Mouse (Mus musculus) embryonic facial prominence, embryonic 10.5 days (tissue): ENCODE results near the gene A930004D18Rik. TPM values are rescaled to one million over a fixed set of nuclear protein-coding genes. Genes with fewer than 3 reads are reported as not detected.

Experiments used
- DNase-seq: peaks from one replicate; pipeline ENCODE4 v3.0.0-alpha.2; 2017; ENCODE audit warnings: low spot score
- H3K27ac ChIP-seq: fragments of 300-500 bp; sonication (generic); replicated peaks from 2 replicates; pipeline ENCODE4 v1.5.1; 2016; ENCODE audit warnings: mild to moderate bottlenecking
- H3K27me3 ChIP-seq: fragments of 300-500 bp; sonication (generic); replicated peaks from 2 replicates; pipeline ENCODE4 v1.6.1; 2016; ENCODE audit warnings: low read depth, mild to moderate bottlenecking; ENCODE audit not compliant: poor library complexity, severe bottlenecking
- H3K36me3 ChIP-seq: fragments of 300-500 bp; sonication (generic); replicated peaks from 2 replicates; pipeline ENCODE4 v1.6.1; 2016; ENCODE audit warnings: mild to moderate bottlenecking, moderate library complexity
- H3K4me1 ChIP-seq: fragments of 300-500 bp; sonication (generic); 2 replicates; pipeline ENCODE4 v1.6.1; 2016
- H3K4me3 ChIP-seq: fragments of 300-500 bp; sonication (generic); 2 replicates; pipeline ENCODE4 v1.5.1; 2016; ENCODE audit warnings: mild to moderate bottlenecking, moderate library complexity
- H3K9me3 ChIP-seq: fragments of 300-500 bp; sonication (generic); 2 replicates; pipeline ENCODE4 v1.6.1; 2016; ENCODE audit warnings: mild to moderate bottlenecking
- WGBS: fragments of 180-500 bp; shearing (Covaris S2); methylation state at CpG from one replicate; pipeline ENCODE4 v1.1.7; 2016; 5-methylcytosine and 5-hydroxymethylcytosine counted together
- polyA plus RNA-seq: library from polyadenylated mRNA; unstranded; fragments of >200 nt; fragmentation: Nextera tagmentation; extraction: Ambion mirVana; gene quantifications from 2 replicates; pipeline ENCODE4 v1.2.1, GENCODE M21; 2016

The A930004D18Rik gene
- 12.7 and 17.7 TPM in 2 replicates for polyA plus RNA-seq

DNA sequence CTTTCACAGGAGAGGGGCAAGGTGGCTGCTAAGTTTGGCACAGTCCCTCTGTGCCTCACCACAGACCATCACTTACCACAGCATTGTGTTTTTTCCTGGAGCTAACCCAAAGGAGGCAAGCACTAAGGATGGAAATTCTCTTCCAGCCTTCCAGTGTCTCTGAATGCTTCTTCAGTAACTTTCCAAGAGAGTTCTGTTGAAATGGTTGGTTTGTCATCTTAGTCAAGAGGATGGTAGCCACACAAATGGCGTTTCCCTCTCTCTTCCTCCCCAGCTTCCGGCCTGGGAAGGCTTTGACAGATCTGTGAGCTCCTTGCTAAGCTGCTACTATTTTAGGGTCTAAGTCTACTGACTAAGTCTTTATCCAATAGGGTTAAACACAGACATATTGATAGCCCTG, at the start of gene A930004D18Rik:
TSS of gene A930004D18Rik (minus strand) at position 247 of the 400 bp plus-strand sequence.
- whole genome bisulfite sequencing = 34% methylated on average over 2 of the region's 2 CpGs
- DNase-seq = no peak
- Histone ChIP-seq H3K27ac (peak within 1 kb of the TSS; percentile 99), H3K36me3 (peaks cover 7% of the 10 kb centered on the region; the same call in 1 of the 2 replicates), H3K4me3 (peak within 1 kb of the TSS; percentile 98; the same call in 1 of the 2 replicates), H3K9me3 (no peaks in the 10 kb centered on the region), H3K4me1 (peaks cover 95% of the 10 kb centered on the region), H3K27me3 (no peaks in the 10 kb centered on the region)

GRCm38 (mm10) chr2:18080182-18080860, 42.8 kb upstream of the A930004D18Rik start:
- DNase-seq = no peak
- Histone ChIP-seq H3K4me1 (no peaks in the 10 kb centered on the region), H3K27ac (no peak overlapping the region), H3K36me3 (peaks cover 89% of the 10 kb centered on the region), H3K9me3 (no peaks in the 10 kb centered on the region), H3K4me3 (no peak overlapping the region), H3K27me3 (no peaks in the 10 kb centered on the region)
- 92% methylated on average over 2 of the region's 2 CpGs for WGBS

GRCm38 (mm10) chr2:18071947-18072346, 34.4 kb upstream of the A930004D18Rik start:
- WGBS = 93% methylated on average over 2 of the region's 2 CpGs
- Histone ChIP-seq H3K36me3 (peaks cover 83% of the 10 kb centered on the region), H3K9me3 (no peaks in the 10 kb centered on the region), H3K4me3 (no peak overlapping the region), H3K27ac (no peak overlapping the region), H3K27me3 (no peaks in the 10 kb centered on the region), H3K4me1 (no peaks in the 10 kb centered on the region)
- DNase-seq = no peak

DNA sequence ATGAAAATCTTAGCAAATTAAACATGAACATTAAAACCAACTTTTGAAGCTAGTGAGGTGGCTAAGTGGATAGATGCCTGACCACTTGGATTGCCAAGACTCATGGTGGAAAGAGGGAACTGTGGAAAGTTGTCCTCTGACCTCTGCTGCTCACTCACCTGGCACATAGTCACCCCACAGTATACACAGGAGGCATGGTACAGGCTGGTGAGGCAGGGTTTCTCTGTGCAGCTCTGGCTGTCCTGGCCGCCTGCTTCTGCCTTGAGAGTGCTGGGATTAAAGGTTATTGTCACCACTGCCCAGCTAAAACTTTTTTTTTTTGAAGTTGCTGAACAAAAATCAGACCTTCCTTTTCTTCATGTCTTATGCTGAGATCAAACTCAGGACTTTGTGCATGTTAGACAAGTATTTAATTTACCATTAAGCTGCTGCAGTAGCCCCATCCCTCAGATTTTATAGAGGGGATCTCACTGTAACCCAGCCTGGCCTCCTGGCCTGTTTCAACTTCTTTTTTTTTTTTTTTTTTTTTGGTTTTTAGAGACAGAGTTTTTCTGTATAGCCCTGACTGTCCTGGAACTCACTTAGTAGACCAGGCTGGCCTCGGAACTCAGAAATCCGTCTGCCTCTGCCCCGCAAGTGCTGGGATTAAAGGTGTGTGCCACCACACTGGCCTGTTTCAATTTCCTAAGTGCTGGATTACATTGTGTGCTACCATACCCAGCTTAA, 30.7 kb upstream of the A930004D18Rik start:
- Histone ChIP-seq H3K4me1 (peaks cover 21% of the 10 kb centered on the region), H3K4me3 (no peak overlapping the region), H3K27me3 (no peaks in the 10 kb centered on the region), H3K36me3 (peaks cover 58% of the 10 kb centered on the region), H3K27ac (no peak overlapping the region), H3K9me3 (no peaks in the 10 kb centered on the region)
- 91% methylated on average over 4 of the region's 4 CpGs for WGBS
- no peak for DNase-seq

DNA sequence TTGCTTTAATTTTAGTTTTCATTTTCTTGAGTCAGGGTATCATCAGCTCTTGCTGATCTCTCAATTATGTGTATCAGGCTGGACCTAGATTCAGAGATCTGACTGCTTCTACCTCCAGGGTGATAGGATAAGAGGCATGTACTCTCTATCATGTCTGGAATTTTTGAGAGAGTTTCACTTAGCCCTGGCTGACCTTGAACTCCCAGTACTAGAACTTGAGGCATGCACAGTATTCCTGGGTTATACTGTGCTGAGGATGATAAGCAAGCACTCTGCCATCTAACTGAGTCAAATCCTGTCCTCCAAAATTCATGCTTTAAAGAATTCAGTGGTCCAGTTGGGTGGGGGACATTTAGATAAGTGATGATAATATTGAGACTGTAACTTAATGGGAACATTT, 28.9 kb upstream of the A930004D18Rik start:
- no peaks in the 10 kb centered on the region for H3K9me3 ChIP-seq
- no peak for DNase-seq
- no peaks in the 10 kb centered on the region for H3K27me3 ChIP-seq
- peak overlapping the region; percentile 92 for H3K4me3 ChIP-seq
- H3K36me3 ChIP-seq = peaks cover 40% of the 10 kb centered on the region
- H3K27ac ChIP-seq = no peak overlapping the region
- peaks cover 32% of the 10 kb centered on the region for H3K4me1 ChIP-seq

- Histone ChIP-seq H3K9me3 (no peaks in the 10 kb centered on the region), H3K27ac (peak overlapping the region; percentile 100), H3K36me3 (peaks cover 34% of the 10 kb centered on the region), H3K4me1 (peaks cover 34% of the 10 kb centered on the region), H3K4me3 (peak overlapping the region; percentile 92), H3K27me3 (no peaks in the 10 kb centered on the region)
- 9% methylated on average over 6 of the region's 6 CpGs for WGBS
- DNase-seq = no peak
Measured at GRCm38 (mm10) chr2:18065708-18066030, 28.1 kb upstream of the A930004D18Rik start.

- no peaks in the 10 kb centered on the region for H3K9me3 ChIP-seq
- peak; percentile 84 for DNase-seq
- WGBS = 0% methylated on average over 52 of the region's 85 CpGs
- H3K4me1 ChIP-seq = peaks cover 39% of the 10 kb centered on the region
- no peaks in the 10 kb centered on the region for H3K27me3 ChIP-seq
- peak overlapping the region; percentile 92 for H3K4me3 ChIP-seq
- peak overlapping the region; percentile 100 for H3K27ac ChIP-seq
- H3K36me3 ChIP-seq = peaks cover 28% of the 10 kb centered on the region
Measured at GRCm38 (mm10) chr2:18064941-18065707, 27.6 kb upstream of the A930004D18Rik start.

DNA sequence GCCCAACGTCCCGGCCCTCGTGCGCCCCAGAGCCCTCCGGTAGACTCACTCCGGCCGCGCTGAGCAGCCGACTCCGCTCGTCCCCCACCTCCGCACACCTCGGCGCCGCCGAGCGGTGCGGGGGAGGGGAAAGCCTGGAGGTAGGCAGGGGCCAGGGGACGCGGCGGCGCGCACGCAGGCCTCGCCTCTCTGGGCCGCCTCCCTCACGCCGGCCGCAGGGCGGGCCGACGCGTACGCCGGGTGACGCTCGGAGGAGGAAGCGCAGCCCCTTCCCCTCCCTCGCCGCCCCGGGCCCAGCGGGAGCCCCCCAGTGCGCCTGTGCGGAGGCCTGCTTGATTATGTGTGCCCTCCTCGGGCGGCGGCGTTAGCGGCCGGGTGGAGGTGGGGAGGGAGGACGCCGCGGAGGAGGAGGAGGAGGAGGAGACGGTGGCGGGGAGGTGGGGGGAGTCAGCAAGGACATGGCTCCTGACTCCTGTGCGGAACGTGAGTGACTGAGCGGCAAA, 26.9 kb upstream of the A930004D18Rik start:
- H3K4me1 ChIP-seq = peaks cover 44% of the 10 kb centered on the region
- 0% methylated on average over 58 of the region's 58 CpGs for WGBS

DNA sequence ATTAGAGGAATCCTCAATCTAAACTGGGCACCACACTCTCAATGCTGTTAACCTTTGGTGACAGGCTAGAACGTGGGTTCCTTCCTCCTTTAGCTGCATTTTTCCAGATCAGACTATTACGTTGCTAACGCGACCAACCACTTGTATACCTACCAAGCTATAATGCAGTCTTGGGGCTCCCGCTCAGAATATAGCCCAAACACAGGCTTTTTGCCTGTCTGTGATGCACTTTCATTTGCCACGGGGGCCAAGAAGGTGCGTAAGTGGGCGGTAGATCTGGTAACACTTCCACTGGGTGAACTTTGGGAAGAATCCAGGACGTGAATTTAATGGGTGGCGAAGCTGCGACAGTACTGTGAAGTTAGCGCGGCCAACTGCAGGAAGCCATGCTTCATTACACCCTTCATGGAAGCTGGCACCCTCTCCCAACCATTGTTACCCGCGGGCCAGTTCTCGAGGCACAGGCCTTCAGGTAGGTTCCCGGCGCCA, 26.3 kb upstream of the A930004D18Rik start:
- H3K27me3 ChIP-seq = no peaks in the 10 kb centered on the region
- H3K4me3 ChIP-seq = peak overlapping the region; percentile 92
- H3K27ac ChIP-seq = peak overlapping the region; percentile 100
- peaks cover 26% of the 10 kb centered on the region for H3K36me3 ChIP-seq
- no peaks in the 10 kb centered on the region for H3K9me3 ChIP-seq
- WGBS = under 1% methylated on average over 18 of the region's 18 CpGs
- peaks cover 50% of the 10 kb centered on the region for H3K4me1 ChIP-seq
- no peak for DNase-seq

More for the DNA sequence above, 26.9 kb upstream of the A930004D18Rik start:
- no peaks in the 10 kb centered on the region for H3K27me3 ChIP-seq
- H3K36me3 ChIP-seq = peaks cover 27% of the 10 kb centered on the region
- no peaks in the 10 kb centered on the region for H3K9me3 ChIP-seq
- peak overlapping the region; percentile 92 for H3K4me3 ChIP-seq
- DNase-seq = peak; percentile 97
- peak overlapping the region; percentile 100 for H3K27ac ChIP-seq

DNA sequence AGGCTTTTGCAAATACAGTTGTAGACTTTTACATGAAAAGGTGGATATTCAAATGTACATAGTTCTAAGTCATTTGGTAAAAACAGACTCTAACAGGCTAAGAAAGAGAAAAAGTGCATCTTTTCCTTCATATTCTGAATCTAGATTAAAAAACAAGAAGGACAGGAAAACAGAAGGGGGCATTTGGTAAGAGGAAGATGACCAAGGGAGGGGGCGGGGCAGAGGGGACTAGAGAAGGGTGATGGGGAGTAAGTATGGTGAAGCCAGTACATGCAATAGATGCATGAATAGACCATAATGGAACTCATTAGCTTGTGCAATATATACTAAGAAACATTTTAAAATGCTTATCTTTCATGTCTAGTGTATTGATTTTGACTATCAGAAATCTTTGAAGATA, 22.9 kb upstream of the A930004D18Rik start:
- H3K4me3 ChIP-seq = no peak overlapping the region; the same call in 1 of the 2 replicates
- H3K4me1 ChIP-seq = peaks cover 45% of the 10 kb centered on the region
- H3K9me3 ChIP-seq = no peaks in the 10 kb centered on the region
- peak overlapping the region; percentile 69 for H3K27ac ChIP-seq
- WGBS = 65% methylated on average over 1 of the region's 1 CpGs
- DNase-seq = no peak
- no peaks in the 10 kb centered on the region for H3K36me3 ChIP-seq
- H3K27me3 ChIP-seq = no peaks in the 10 kb centered on the region

GRCm38 (mm10) chr2:18059891-18060290, 22.4 kb upstream of the A930004D18Rik start:
- Histone ChIP-seq H3K36me3 (no peaks in the 10 kb centered on the region), H3K27ac (0 out of 2 replicates have a peak overlapping the region, but pooled peaks have one; percentile 11), H3K4me3 (no peak overlapping the region), H3K4me1 (peaks cover 44% of the 10 kb centered on the region), H3K27me3 (no peaks in the 10 kb centered on the region), H3K9me3 (no peaks in the 10 kb centered on the region)
- 76% methylated on average over 1 of the region's 1 CpGs for WGBS
- no peak for DNase-seq

DNA sequence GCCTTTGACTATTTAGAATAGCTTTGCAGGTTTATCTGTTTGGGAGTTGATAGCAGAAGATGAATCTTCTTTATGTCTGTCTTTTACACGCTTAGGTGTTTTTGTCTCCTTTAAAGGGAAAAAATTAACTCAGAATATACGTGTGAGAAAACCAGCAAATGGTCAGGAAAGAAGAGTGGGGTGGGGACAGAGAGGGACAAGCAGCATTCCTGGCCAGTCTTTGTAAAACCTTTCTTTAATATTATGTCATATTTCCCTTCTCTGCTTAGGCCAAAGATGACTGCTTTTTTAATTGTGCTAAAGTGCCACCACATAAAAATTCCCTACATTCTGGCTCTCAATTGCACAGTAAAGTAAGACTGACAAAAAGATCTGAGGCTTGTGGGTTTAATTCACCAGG, 21.5 kb upstream of the A930004D18Rik start:
- no peak for DNase-seq
- 37% methylated on average over 2 of the region's 2 CpGs for WGBS
- Histone ChIP-seq H3K9me3 (no peaks in the 10 kb centered on the region), H3K27me3 (no peaks in the 10 kb centered on the region), H3K4me3 (peak overlapping the region; percentile 79), H3K36me3 (no peaks in the 10 kb centered on the region), H3K4me1 (peaks cover 48% of the 10 kb centered on the region), H3K27ac (peak overlapping the region; percentile 99)
